Mouse (Mus musculus): ENCODE measurements around the gene P4ha3.
"Not testable (repeated sequence)": the region's sequence is repeated elsewhere in the genome, so short reads cannot be mapped to it uniquely, and the experiment has no call there.

The P4ha3 gene

GRCm38 (mm10) chr7:100285383-100285782 is at the start of gene P4ha3:
Gene P4ha3, plus strand, starts transcription at chr7:100285520.
- peak in 1 of 2 experiments; percentile 7 for DNase-seq (ENCODE audit: low spot score in 2 of 2)

GRCm38 (mm10) chr7:100238271-100238670 is 47.0 kb upstream of the P4ha3 start:
- no peak for DNase-seq (ENCODE audit: low spot score in 2 of 2)

- no peak for DNase-seq (ENCODE audit: low spot score in 2 of 2)
Observed at GRCm38 (mm10) chr7:100240601-100241000, 44.7 kb upstream of the P4ha3 start.

- DNase-seq (ENCODE audit: low spot score in 2 of 2): no peak
Observed at GRCm38 (mm10) chr7:100243007-100243406, 42.3 kb upstream of the P4ha3 start.

- DNase-seq (ENCODE audit: low spot score in 2 of 2): no peak
Observed at GRCm38 (mm10) chr7:100244225-100244624, 41.1 kb upstream of the P4ha3 start.

- no peak for DNase-seq (ENCODE audit: low spot score in 2 of 2)
Observed at GRCm38 (mm10) chr7:100245176-100245575, 40.1 kb upstream of the P4ha3 start.

- no peak for DNase-seq (ENCODE audit: low spot score in 2 of 2)
Observed at GRCm38 (mm10) chr7:100250667-100251066, 34.7 kb upstream of the P4ha3 start.

- DNase-seq (ENCODE audit: low spot score in 2 of 2): no peak
Observed at GRCm38 (mm10) chr7:100262350-100262749, 23.0 kb upstream of the P4ha3 start.

- not testable (repeated sequence) for DNase-seq (ENCODE audit: low spot score in 2 of 2)
Observed at GRCm38 (mm10) chr7:100264934-100265333, 20.4 kb upstream of the P4ha3 start.

- DNase-seq (ENCODE audit: low spot score in 2 of 2): no peak
Observed at GRCm38 (mm10) chr7:100272369-100272768, 13.0 kb upstream of the P4ha3 start.

- no peak for DNase-seq (ENCODE audit: low spot score in 2 of 2)
Observed at GRCm38 (mm10) chr7:100274507-100274906, 10.8 kb upstream of the P4ha3 start.

- peak in 1 of 2 experiments; percentile 10 for DNase-seq (ENCODE audit: low spot score in 2 of 2)
Observed at GRCm38 (mm10) chr7:100276397-100276796, 8.9 kb upstream of the P4ha3 start.

- peak; percentile 4 to 27 for DNase-seq (ENCODE audit: low spot score in 2 of 2)
Observed at GRCm38 (mm10) chr7:100279803-100280202, 5.5 kb upstream of the P4ha3 start.

GRCm38 (mm10) chr7:100281596-100281995 is 3.7 kb upstream of the P4ha3 start:
- DNase-seq (ENCODE audit: low spot score in 2 of 2): no peak

- no peak for DNase-seq (ENCODE audit: low spot score in 2 of 2)
Observed at GRCm38 (mm10) chr7:100283298-100283697, 2.0 kb upstream of the P4ha3 start.

GRCm38 (mm10) chr7:100287748-100288578 is 2.6 kb downstream of the P4ha3 start:
- DNase-seq (ENCODE audit: low spot score in 2 of 2): no peak

GRCm38 (mm10) chr7:100288622-100289021 is 3.3 kb downstream of the P4ha3 start:
- no peak for DNase-seq (ENCODE audit: low spot score in 2 of 2)

GRCm38 (mm10) chr7:100293546-100293945 is 8.2 kb downstream of the P4ha3 start:
- DNase-seq (ENCODE audit: low spot score in 2 of 2): no peak

GRCm38 (mm10) chr7:100295745-100296144 is 10.4 kb downstream of the P4ha3 start:
- no peak for DNase-seq (ENCODE audit: low spot score in 2 of 2)

- DNase-seq (ENCODE audit: low spot score in 2 of 2): no peak
Observed at GRCm38 (mm10) chr7:100296699-100297098, 11.4 kb downstream of the P4ha3 start.

GRCm38 (mm10) chr7:100298861-100299510 is 13.7 kb downstream of the P4ha3 start:
- DNase-seq (ENCODE audit: low spot score in 2 of 2): no peak

- DNase-seq (ENCODE audit: low spot score in 2 of 2): no peak
Observed at GRCm38 (mm10) chr7:100301390-100301789, 16.1 kb downstream of the P4ha3 start.

GRCm38 (mm10) chr7:100302316-100302715 is 17.0 kb downstream of the P4ha3 start:
- DNase-seq (ENCODE audit: low spot score in 2 of 2): no peak
